Mouse (Mus musculus): ENCODE data around the gene Ect2.

GRCm38 (mm10) chr3:27193844-27194317 is 40.2 kb upstream of the Ect2 start:
- no peak for TF ChIP-seq CTCF (conservative IDR thresholded peaks at IDR 0.05; ENCODE audit: insufficient read depth, insufficient read length, low read depth, low read length)
- TF ChIP-seq POLR2A (IDR thresholded peaks at IDR 0.05; ENCODE audit: low read depth, low read length): no peak

Data from kidney, adult 2 months (tissue).